Mouse (Mus musculus) thymus, postnatal 25 days (tissue): ENCODE data around the gene Slc31a2.
A peak's percentile ranks its signal among the peaks of the same experiment; 100 is the strongest.
"Not testable (repeated sequence)": the region's sequence is repeated elsewhere in the genome, so short reads cannot be mapped to it uniquely, and the experiment has no call there.

Experiments
- DNase-seq: peaks from one replicate; pipeline ENCODE4 v3.0.0; 2022

The Slc31a2 gene

DNA sequence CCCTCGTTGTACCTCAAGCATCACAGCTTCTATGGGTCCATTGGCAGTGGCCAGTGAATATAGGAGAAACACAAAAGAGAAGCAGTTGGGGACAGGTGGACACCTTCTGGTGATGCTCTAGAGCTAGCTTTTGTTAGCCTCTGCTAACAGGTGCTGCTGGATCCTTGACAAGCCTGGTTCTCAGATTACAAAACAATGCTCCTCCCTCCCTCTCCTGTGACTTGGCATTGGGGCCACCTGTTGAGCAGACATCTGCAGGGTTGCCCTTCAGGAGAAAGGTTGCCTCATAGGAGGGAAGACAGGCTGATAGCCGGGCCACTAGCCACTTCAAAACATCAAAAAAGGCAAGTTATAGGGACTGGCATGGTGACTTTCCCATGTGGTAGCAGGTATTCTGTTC is at the start of gene Slc31a2:
Slc31a2 (plus strand) TSS at position 287 of the 400 bp plus-strand sequence.
- no peak for DNase-seq

- DNase-seq = no peak
These were observed 48.9 kb upstream of the Slc31a2 start for GRCm38 (mm10) chr4:62213490-62213889.

DNA sequence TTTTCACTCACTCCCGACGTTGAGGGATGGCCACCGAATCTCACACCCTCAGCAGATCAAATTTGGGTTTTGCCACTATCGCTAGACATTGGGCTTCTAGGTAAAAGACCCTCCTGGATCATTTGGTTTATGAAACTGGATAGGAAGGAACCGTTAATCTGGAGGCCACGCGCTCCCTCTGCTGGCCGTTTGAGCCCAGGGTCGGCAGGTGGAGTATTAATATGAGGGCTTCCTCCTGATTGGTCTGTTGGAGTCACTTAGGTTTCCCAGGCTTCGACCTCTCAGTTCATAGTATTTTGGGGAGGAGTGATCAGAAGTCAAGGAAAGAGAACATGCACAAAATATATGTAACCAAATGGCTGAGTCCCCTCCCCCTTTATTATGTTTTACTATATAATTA is 34.0 kb upstream of the Slc31a2 start:
- DNase-seq = peak; percentile 3

DNA sequence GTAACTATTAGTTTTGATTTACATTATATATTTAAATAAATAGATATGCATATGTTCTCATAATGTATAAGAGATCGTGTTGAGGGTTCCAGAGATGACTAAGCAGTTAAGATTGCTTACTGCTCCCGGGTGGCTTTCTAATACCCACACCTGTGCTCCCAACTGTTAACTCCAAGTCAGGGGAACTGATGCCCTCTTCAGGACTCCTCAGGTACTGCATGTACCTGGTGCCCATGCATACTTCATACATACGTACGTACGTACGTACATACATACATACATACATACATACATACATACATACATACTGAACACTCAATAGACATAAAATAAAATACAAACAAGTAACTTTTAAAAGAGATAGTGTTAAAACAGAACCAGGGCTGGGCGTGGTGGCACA is 32.9 kb upstream of the Slc31a2 start:
- DNase-seq = peak; percentile 5

GRCm38 (mm10) chr4:62230153-62230552 is 32.2 kb upstream of the Slc31a2 start:
- no peak for DNase-seq

DNA sequence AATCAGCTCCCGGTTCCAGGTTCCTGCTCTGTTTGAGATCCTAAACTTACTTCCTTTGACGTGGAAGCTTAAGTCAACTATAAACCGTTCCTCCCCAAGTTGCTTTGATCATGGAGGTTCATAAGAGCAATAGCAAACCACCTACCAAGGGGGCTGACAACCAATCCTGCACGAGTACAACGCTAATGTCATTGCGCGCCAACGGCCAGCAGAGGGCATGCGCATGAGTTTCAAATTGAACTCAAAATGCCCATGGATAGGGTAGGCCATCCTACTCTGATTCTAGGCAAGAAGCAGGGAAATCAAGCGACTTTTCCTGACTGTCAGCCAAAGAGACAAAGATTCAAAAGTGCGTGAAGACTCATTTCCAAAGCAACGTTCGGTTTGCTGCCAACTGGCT is 31.6 kb upstream of the Slc31a2 start, which contains the start of gene Zfp37:
Zfp37 (minus strand) TSS at position 279 of the 400 bp plus-strand sequence.
- no peak for DNase-seq

GRCm38 (mm10) chr4:62240586-62240985 is 21.8 kb upstream of the Slc31a2 start:
- no peak for DNase-seq

DNA sequence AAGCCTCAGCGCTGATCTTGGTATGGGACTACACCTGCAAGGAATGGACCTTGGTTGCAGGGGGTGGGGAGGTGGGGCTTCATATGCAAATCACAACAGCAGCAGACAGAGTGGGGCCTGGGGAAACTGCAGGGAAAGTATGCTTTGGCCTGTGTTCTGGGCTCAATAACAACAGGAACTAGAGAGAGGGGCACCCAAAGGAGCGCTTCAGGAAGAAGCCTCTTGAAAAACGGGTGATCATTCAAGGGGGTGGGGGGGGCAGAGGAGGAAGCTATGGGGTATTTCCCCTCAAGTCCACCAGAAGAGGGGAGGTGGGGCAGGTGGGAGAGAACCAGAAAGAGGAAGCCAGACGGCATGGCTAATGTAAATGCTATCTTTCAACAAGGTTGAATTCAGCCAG is 14.0 kb upstream of the Slc31a2 start:
- no peak for DNase-seq

DNA sequence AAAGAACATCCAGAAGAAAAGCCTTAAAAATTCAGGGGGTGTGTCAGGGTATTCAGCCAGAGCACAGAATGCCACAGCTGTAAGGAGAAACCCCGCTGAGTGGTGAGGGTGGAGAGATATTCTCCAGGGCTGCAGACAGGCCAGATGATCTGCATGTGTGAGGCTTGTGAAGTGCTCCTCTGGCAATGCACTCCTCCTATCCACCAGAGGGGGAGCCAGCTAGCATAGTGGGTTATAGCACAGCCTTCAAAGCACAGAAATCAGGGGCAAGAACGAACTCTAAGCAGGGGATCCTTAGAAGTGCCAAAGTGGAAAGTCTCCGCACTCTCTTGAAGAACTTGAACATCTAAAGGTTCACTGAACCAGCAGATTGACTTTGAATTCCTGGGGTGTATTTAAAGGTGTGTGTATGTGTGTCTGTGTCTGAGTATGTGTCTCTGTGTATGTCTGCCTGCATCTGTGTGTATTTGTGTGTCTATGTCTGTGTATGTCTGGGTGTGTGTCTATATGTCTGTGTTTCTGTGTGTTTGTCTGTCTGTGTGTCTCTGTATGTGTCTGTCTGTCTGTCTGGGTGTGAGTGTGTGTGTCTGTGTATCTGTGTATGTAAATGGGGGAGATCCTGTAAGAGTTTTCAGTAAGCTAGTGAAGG is 11.3 kb upstream of the Slc31a2 start:
- DNase-seq = no peak

DNA sequence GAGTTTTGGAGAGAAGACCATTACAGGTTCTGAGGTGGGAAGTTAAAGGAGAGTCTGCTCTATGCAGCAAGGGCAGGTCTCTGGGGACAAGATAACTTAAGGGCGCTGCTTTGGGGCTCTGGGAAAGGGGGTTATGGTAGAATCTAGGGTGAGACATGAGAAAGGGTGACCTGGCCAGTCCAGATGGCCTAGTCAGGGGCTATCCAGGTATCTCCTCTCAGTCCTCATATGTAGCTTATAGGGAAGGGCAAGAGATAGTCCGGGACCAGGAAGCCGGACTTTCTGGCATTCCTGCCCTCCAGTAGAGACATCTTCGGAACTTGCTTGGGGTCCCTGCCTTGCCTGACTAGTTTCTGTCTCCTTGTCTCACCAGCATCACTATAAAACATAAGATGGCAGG is 10.6 kb upstream of the Slc31a2 start:
- no peak for DNase-seq

DNA sequence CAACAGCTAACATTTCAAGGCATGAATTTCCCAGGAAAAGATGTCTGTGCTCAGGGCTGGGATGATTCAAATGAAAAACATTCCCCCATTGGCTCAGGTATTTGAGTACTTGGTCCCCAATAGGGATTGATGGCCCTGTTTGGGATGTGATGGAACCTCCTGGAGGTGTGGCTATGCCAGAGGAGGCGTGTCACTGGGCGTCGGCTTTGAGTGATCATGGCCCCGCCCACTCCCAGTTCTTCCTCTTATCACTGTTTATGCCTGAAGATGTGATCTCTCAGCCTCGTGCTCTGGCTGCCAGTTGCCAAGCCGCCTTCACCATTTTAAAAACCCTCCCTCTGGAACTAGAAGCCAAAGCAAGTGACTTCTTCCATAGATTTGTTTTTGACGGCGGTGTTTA is 7.8 kb upstream of the Slc31a2 start:
- DNase-seq = no peak

DNA sequence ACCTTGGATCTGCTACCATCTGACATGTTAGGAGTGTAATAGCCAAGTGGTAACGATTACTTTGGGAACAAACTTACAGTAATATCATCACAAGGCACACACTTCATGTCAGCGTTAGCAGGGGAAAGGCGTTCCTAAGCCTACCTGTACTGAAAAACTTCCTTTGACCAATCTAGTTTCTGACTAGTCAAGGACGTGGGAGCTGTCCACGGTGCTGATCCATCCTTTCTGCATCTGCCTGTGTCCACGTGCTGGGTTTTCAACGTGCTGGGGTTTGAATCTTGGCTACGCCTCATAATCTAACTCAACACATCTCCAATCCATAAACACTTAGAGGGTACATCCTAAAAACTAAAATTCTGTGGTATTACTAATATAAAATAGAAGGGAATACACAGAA is 5.4 kb upstream of the Slc31a2 start:
- peak; percentile 26 for DNase-seq

DNA sequence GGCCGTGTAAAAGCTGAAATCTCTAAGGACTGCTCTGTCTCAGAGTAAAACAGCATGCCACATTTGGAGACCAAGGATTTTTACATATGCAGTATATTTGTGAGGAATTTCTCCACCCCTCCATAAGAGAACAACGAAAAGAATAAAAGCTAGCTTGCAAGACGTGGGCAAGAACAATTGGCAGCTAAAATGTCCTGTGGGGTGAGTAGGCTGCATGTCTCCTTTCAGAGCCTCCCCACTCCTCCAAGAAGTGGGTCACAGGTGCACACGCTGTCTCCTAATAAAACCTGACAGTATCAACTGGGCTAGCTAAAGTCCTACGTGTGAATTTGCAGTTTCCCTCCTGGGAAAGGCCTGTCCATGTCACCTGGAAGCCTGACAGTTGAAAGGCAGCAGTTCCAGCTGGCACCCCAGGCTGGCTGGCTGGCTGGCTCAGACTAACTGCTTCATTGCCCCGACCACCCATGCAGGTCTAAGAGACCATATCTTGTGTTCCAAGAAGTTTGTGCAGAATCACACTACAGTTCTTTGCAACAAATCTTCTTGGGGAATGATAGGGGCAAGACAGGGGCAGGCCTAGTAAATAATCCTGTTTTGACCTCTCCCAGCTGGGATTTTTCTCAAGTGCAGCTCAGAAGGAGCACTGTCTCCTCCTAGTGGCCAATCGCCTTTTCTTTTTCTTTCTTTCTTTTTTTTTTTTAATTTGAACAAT is 927 bp downstream of the Slc31a2 start:
- no peak for DNase-seq

DNA sequence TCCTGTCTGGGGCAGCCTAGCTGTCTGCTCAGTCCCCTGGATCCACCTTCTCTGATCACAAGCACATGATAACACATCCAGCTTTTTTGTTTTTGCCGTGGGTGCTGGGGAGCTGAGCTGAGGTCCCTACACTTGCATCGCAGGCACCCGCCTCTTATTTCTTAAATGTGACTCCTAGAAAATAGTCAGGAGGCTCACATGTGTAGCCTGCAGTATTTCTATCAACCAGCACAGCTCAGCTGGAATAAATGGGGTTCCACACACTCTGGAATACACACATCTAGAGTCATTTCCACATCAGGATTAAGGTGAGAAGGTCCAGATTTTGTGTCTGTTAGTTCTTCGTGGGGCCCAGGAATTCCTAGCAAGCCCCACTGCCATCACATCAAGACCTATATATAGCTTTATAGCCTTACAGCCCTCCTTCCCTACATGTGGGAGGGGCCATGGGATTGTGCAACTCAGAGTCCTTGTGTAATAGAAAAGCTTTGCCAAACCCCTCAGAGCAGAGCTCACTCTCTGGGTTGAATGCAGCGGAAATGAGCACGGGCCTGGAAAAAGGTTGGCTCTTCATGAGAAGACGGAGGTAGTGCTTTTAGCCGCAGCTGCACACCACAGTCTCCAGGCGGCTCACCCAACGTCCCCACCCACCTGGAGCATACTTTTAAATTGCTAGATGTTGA is 2.9 kb downstream of the Slc31a2 start:
- no peak for DNase-seq

DNA sequence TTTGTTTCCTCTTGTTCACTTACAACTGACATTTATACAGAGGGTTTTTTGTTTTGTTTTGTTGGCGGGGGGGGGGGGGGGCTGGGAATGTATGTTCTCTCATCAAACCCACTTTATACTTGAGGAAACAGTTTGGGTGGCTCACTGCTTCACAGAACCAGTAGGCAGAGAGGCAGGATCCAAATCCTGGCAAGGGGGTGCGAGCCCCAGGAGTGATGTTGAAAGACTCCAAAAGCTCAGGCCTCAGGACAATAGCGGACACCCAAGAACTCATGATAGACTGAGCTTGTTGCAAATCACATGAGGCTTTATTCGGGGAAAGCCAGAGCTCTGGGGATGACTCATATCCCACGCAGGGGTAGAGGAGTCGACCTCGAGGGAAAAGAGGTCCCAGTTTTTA is 3.7 kb downstream of the Slc31a2 start:
- DNase-seq = not testable (repeated sequence)

DNA sequence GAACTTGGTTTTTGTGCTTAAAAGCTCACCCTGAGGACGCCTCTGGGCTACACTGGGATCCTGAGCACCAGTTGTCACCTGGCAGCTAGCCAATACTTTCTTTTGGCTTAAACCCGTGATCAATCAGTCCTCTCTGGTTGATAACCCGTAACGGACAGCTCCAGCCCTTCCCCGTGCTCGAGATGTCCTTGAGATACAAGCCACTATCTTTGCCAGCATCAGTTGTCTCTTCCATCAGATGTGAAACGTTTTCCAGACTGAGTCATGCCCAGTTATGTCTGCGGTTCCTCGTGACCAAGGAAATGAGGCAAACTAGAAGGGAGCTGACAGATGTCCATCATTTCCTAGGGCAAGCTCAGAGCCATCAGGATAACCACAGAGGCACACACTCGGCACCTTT is 4.7 kb downstream of the Slc31a2 start:
- no peak for DNase-seq

DNA sequence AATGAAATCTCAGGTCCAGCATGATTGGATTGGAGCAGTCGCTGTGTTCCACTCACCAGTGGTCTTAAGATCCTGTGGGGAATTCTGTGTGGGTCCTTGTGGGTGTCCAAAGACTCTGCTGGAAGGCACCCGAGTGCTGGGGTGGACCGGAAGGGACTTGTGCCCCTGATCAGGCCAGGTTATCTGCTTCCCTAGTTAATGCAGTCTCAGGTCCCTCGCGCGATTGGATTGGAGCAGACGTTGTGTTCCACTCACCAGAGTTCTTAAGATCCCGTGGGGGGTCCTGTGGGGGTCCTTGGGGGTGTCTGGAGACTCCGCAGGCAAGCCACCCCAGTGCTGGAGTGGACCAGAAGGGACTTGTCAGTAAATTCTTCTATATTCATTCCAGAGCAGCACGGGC is 10.3 kb downstream of the Slc31a2 start:
- DNase-seq = no peak

GRCm38 (mm10) chr4:62273916-62274315 is 11.6 kb downstream of the Slc31a2 start:
- no peak for DNase-seq

GRCm38 (mm10) chr4:62274841-62275536 is 12.6 kb downstream of the Slc31a2 start:
- DNase-seq = no peak

DNA sequence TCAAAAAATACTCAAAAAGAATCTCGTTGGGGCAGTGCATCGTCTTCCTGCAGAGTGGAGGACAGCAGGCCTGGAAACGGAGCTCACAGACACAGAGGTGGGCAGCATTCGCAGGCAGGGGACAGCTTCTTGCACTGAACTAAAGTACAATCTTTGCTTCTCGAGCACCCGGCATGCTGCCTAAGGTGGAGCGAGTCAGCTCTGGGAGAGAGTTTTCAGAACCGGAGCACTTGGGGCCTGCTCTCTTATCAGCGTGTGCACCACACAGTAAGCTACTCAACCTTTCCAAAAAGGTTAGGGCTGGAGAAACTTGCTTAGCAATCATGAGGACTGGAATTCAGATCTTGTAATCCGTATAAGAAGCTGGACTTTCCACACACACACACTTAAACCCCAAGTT is 14.3 kb downstream of the Slc31a2 start:
- no peak for DNase-seq

- no peak for DNase-seq
These were observed 14.9 kb downstream of the Slc31a2 start for GRCm38 (mm10) chr4:62277222-62277621.

DNA sequence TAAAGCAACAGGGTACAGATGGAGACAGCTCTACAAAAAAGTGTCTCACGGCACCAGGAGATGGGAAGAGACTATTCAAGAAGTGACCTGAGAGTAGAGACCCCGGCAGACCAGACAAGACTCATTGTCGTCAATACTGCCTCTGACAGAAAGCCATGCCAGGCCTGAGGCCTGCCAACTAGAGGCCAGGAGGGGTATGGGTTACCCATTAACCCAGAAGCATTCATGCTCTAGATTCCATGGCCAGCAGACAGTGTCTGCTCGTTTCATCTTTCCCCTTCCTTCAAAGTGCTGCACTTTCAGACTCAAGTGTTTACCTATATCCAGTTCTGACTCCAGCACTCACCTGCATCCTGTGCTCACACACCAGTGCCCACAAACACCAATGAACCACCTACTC is 15.7 kb downstream of the Slc31a2 start:
- DNase-seq = no peak

DNA sequence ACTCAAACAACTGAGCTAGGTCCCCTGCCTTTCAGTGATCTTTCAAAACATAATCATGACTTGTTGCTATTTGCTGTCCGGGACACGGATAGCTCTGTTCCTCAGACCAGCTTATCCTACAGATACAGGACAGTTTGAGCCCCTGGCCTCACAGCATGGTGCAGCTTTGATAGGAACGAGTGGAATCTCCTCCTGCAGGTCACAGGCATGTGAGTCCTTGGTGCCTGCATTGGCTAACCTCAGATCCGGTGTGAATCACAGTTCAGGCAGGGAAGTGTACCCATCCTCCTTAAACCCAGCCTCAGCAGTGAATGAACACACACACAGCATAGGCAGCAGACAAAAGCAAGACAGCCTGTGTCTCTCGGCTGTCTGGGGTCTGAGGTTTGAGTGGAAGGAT is 19.0 kb downstream of the Slc31a2 start:
- no peak for DNase-seq

- no peak for DNase-seq
These were observed 20.6 kb downstream of the Slc31a2 start for GRCm38 (mm10) chr4:62282969-62283368.
